Mouse (Mus musculus) spleen, adult 2 months (tissue): ENCODE results near the gene Hoxc11.

Experiments used
- CTCF ChIP-seq: fragments of 200-500 bp; IDR thresholded peaks from 2 replicates; pipeline ENCODE4 v1.5.1; 2011; ENCODE audit warnings: mild to moderate bottlenecking, inconsistent platforms; ENCODE audit not compliant: insufficient read depth, insufficient read length, insufficient replicate concordance; ENCODE audit errors: extremely low read depth
- POLR2A ChIP-seq: fragments of 200-500 bp; IDR thresholded peaks from 2 replicates; pipeline ENCODE4 v1.6.1; 2011; ENCODE audit warnings: low read depth, low read length, inconsistent platforms

- TF ChIP-seq POLR2A (no peak), CTCF (no peak)
These were observed 768 bp downstream of the Hoxc11 start for GRCm38 (mm10) chr15:102955007-102955382.
